Mouse (Mus musculus): Measurements from ENCODE around the gene Mta1.

DNA sequence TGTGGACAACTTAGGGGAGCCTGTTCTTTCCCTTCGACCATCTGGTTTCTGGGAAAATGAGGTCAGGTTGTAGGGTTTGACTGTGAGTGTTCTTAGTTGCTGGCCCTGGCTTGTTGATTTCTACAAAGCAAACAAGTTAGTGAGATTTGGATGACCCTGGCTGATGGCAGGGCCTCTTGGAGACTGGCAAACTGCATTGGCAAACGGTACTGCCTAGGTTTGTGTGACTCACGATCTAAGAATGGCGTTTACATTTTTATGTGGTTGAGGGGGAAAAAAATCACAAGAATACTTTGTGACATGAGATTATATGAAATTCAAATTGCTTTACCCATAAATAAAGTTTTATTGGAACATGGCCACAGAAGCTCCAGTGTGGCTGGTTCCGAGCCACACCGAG lies 8.3 kb downstream of the Mta1 start:
- TF ChIP-seq CTCF (IDR thresholded peaks at IDR 0.05; ENCODE audit: low read depth, low read length) (no peak), EP300 (IDR thresholded peaks at IDR 0.05; ENCODE audit: insufficient read depth, low read depth, low read length) (no peak), POLR2A (IDR thresholded peaks at IDR 0.05; ENCODE audit: insufficient read depth, low read length) (no peak)
